13 mouse cellular contexts compared by ENCODE assay signal in the genomic region with DNA sequence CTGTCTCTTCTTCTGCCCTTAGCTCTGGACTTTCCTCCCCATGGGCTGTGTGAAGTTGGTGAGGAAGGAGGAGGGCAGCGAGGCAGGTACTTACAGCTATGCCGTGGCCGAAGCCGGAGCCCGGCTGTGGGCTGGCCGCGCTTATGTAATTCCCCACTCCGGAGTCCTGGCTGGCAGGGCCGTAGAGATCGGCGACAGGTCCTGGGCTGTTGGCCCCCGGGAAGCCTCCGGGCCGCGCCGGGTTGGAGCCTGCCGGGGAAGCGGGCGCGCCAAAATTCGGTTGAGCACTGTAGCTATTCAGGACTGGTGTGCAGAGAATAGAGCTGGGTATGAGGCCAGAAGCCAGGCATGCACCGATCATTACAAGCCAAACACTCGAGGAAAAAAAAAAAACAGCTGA. TPM values are rescaled to one million over a fixed set of nuclear protein-coding genes. Genes with fewer than 3 reads are reported as not detected.
DNase-seq lines count a peak whose midpoint lies in the region; ATAC-seq lines count a peak whose summit lies in the region.
"Had no signal": no experiment of that assay in that cellular context is flagged by ENCODE, and none has a peak within 500 bp of the region (broad histone marks: within the 10 kb centered on the region; RNA-seq: fewer than 3 reads in every experiment).

No protein-coding gene starts in this region.

- H3K27me3 ChIP-seq in lung, embryonic 16.5 days (ENCODE audit: control insufficient read depth, insufficient read depth, low read depth, low read length), result no peaks in the 10 kb centered on the region
- no peaks in the 10 kb centered on the region for H3K27me3 ChIP-seq in hindbrain, embryonic 10.5 days (ENCODE audit: insufficient read depth, poor library complexity, severe bottlenecking)
- H3K27me3 ChIP-seq in midbrain, embryonic 13.5 days, result no peaks in the 10 kb centered on the region

- H3K9ac ChIP-seq in lung, embryonic 16.5 days (ENCODE audit: low read length), result 0 out of 2 replicates have a peak overlapping the region, but pooled peaks have one; percentile 29
- H3K9ac ChIP-seq in midbrain, embryonic 13.5 days (replicated peaks), result peak overlapping the region; percentile 51; the same call in 1 of the 2 replicates
- H3K9ac ChIP-seq: liver, embryonic 14.5 days had no signal

- DNase-seq in lung, postnatal 25 days (ENCODE audit: low spot score), result no peak
- peak; percentile 72 for DNase-seq in cerebellum, adult 9-11 months
- DNase-seq in hindbrain, embryonic 10.5 days (ENCODE audit: low spot score), result no peak
- no peak for DNase-seq in adrenal gland, postnatal 36 days
- no peak for DNase-seq in adrenal gland, adult 8-10 months

- ATAC-seq in lung, embryonic 16.5 days (ENCODE audit: low read depth), result no peak; the same call in 1 of the 2 replicates
- ATAC-seq in midbrain, embryonic 13.5 days, result peak; percentile 56
- ATAC-seq in inflammation-experienced regulatory T-cells, adult 6 months, result no peak
- ATAC-seq: activated CD4-positive, CD25-positive, alpha-beta regulatory T cell, adult 4 months had no signal

- no peak overlapping the region for H3K27ac ChIP-seq in lung, embryonic 16.5 days (ENCODE audit: low read length)
- H3K27ac ChIP-seq in hindbrain, embryonic 10.5 days, result peak overlapping the region; percentile 83
- H3K27ac ChIP-seq in midbrain, embryonic 13.5 days, result peak overlapping the region; percentile 78
- H3K27ac ChIP-seq: liver, embryonic 14.5 days had no signal

- no peaks in the 10 kb centered on the region; the same call in 1 of the 2 replicates for H3K4me1 ChIP-seq in lung, embryonic 16.5 days (replicated peaks; ENCODE audit: control insufficient read depth, insufficient read depth, low read length)
- peaks cover 43% of the 10 kb centered on the region for H3K4me1 ChIP-seq in hindbrain, embryonic 10.5 days (replicated peaks)
- peaks cover 66% of the 10 kb centered on the region for H3K4me1 ChIP-seq in midbrain, embryonic 13.5 days (replicated peaks)

- no peak overlapping the region for H3K4me3 ChIP-seq in lung, embryonic 16.5 days (ENCODE audit: low read length)
- no peak overlapping the region for H3K4me3 ChIP-seq in hindbrain, embryonic 10.5 days
- no peak overlapping the region for H3K4me3 ChIP-seq in midbrain, embryonic 13.5 days (replicated peaks)

- no peaks in the 10 kb centered on the region for H3K36me3 ChIP-seq in lung, embryonic 16.5 days (ENCODE audit: control insufficient read depth, insufficient read depth, low read length)
- H3K36me3 ChIP-seq in hindbrain, embryonic 10.5 days, result peaks cover 85% of the 10 kb centered on the region
- peaks cover 39% of the 10 kb centered on the region for H3K36me3 ChIP-seq in midbrain, embryonic 13.5 days

- WGBS in lung, embryonic 16.5 days, result 57% methylated on average over 23 of the region's 23 CpGs
- WGBS in hindbrain, embryonic 10.5 days, result 50% methylated on average over 23 of the region's 23 CpGs
- WGBS in midbrain, embryonic 13.5 days, result 35% methylated on average over 23 of the region's 23 CpGs

- H3K4me2 ChIP-seq in lung, embryonic 16.5 days (ENCODE audit: low read depth, low read length), result no peak overlapping the region
- H3K4me2 ChIP-seq in midbrain, embryonic 13.5 days (replicated peaks), result peak overlapping the region; percentile 36

- H3K9me3 ChIP-seq in lung, embryonic 16.5 days (ENCODE audit: control insufficient read depth, low read length), result no peaks in the 10 kb centered on the region
- H3K9me3 ChIP-seq in hindbrain, embryonic 10.5 days, result no peaks in the 10 kb centered on the region
- no peaks in the 10 kb centered on the region for H3K9me3 ChIP-seq in midbrain, embryonic 13.5 days

RNA-seq across cellular contexts. Expression of a gene that starts 54.8 kb away (rescaled TPM):
- polyA plus RNA-seq in lung, embryonic 16.5 days (2015; fragmentation: Nextera tagmentation; extraction: Ambion mirVana), result not detected in 2 replicates
- 7.9 and 11.8 TPM in 2 replicates for polyA plus RNA-seq in hindbrain, embryonic 10.5 days (2016; fragmentation: Nextera tagmentation; extraction: Ambion mirVana)
- 0.82 and 1.6 TPM in 2 replicates for polyA plus RNA-seq in midbrain, embryonic 13.5 days (2015; fragmentation: Nextera tagmentation; extraction: Ambion mirVana)
- not detected for total RNA-seq in adrenal gland, postnatal 36 days (2021)
- polyA plus RNA-seq in inflammation-experienced regulatory T-cells, adult 6 months (2017; shearing (Covaris generic)), result not detected
- under 1 TPM in 1 of 4 experiments, not detected in 3; 0.40 TPM for total RNA-seq in adrenal gland, adult 8-10 months (2022)
- total RNA-seq: gastrocnemius, adult 8-10 months; heart, postnatal 25 days; layer of hippocampus, adult 18-20 months had no signal
- polyA plus RNA-seq: activated CD4-positive, CD25-positive, alpha-beta regulatory T cell, adult 4 months; liver, embryonic 14.5 days had no signal
